Mouse (Mus musculus) adrenal gland, postnatal 10 days (tissue): ENCODE measurements around the gene Ust. TPM values are rescaled to one million over a fixed set of nuclear protein-coding genes. Genes with fewer than 3 reads are reported as not detected.
A peak's percentile ranks its signal among the peaks of the same experiment; 100 is the strongest.

Source experiments
- DNase-seq: peaks from one replicate; pipeline ENCODE4 v3.0.0; 2021; ENCODE audit warnings: mixed read lengths
- total RNA-seq, 2 experiments: library from RNA; stranded (reverse); gene quantifications; 2 replicates each; pipeline ENCODE4 v1.2.3; 2021

Gene Ust
- total RNA-seq, 2 experiments from 2014 or later = 5.3 to 6.2 TPM

DNA sequence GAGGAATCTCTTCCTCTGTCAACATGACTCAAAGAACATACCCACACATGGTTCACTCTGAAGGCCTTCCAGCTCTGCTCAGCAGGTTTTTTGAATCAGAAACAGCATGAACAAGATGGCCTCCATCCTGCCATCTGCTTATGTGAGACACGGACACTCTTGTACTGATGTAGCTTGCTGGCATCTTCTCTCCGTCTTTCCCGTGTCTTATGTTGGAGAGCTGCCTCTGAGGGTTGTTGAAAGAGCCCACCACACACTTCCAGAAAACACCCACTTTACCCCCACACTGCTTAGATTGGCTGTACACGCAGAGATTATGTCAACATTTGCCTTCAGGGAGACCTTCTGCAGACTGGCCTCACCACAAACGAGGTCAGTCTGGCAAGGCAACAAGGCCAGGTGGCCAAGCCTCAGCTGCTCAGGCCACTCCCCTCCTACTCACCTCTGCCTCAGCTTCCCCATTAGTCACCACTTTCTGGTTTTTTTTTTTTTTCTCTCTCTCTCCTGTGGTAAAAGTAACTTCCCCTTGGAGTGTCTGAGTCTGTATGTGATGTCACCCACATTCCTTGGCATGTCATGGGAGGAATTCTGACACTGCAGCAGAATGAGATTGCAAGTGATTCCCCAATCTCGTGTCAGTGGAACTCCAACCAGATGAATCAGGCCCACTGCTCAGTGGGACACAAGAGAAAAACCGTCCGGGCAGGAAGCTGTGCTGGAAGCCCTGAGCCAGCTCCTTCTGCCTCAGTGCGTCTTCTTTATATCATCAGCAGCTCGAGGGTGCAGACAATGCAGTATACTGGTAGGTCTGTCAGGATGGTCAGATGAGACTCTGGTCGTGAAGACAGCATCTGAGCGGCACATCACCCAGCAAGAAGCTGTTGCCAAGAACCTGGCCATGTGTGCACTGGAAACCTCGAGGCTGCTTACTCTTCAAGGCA, 19.4 kb downstream of the Ust start:
- no peak for DNase-seq

GRCm38 (mm10) chr10:8495543-8496141, 23.0 kb downstream of the Ust start:
- DNase-seq = no peak

DNA sequence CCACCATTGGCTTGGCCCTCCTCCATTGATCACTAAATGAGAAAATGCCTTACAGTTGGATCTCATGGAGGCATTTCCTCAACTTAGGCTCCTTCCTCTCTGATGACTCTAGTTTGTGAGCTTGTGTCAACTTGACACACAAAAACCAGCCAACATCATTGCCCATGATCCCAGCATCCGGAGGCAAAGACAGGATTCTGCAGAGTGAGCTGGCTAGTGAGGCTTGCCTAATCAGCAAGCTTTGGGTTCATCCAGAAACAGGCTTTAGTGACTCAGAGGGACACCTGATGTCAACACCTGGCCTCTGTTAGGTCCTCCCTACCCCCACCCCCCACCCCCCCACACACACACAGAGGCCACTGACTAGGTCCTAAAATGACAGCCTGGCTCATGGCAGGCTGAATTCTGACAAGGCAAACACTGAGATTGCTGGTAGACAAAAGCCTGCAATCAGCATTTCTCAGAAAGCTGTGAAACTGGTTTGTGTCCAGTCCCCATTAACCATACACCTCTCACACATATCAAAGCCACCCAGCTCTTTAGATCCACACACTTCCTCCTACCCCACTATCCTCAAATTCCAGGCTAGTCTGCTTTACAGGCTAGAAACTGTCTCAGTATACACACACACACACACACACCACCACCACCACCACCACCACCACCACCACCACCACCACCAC, 26.6 kb downstream of the Ust start:
- DNase-seq = no peak

GRCm38 (mm10) chr10:8487388-8487787, 31.2 kb downstream of the Ust start:
- DNase-seq = no peak

GRCm38 (mm10) chr10:8484487-8484886, 34.1 kb downstream of the Ust start:
- DNase-seq = no peak

DNA sequence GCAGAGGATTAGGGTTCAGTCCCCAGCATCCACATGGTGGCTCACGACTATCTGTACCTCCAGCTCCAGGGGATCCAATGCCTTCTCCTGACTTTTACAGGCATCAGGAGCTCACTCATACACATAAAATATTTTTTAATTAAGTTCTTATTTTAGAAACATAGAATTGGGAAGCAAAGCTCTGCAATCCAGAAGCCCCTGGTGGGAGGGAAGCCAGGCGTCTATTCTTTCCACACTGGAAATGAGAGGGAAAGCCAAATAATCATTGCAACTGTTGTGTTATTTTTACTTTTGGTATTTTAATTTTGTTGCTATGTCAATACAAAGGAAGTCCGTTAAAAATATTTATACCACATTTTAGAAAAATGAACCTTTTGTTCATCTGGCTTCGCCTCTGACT, 35.8 kb downstream of the Ust start:
- DNase-seq = no peak

GRCm38 (mm10) chr10:8479779-8480178, 38.8 kb downstream of the Ust start:
- no peak for DNase-seq

DNA sequence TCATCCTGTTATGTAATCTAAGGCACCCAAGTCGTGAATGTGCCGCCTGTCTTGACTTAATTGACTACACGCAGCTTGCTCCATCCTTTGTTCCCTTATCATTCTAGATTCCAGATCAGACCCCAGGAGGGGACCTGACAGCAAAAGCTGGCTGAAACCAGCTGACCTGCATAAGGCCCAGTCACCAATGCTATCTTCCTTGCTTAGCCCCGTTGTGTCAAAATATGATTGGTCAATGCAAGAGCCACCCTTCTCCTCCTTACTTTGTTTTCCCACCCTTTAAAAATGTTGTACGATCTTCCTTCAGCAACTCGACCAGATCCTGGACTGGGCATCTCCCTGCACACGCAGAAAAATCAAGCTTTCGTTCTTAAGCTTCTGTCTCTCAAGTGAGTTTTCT, 40.7 kb downstream of the Ust start:
- DNase-seq = no peak

- no peak for DNase-seq
These were observed 46.6 kb downstream of the Ust start for GRCm38 (mm10) chr10:8471995-8472394.

DNA sequence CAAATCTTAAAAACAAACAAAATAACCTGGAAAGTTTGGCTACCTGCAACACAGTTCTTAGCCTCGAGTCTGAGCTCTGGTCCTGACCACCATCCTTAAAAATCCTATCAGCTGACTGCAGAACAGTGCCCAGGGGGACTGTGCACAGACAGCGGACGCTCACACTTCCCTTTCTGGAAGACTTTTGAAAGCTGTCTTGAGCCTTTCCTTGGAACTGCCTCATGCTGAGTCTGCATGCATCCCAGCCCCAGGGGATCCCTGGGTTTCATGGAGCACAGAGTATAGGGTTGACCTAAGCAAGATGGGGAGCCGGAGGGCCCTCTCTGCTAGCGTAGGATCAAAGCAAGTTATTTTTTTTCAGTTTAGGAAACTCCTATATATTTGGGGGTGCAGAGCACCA, 47.6 kb downstream of the Ust start:
- no peak for DNase-seq

GRCm38 (mm10) chr10:8469516-8469915, 49.1 kb downstream of the Ust start:
- no peak for DNase-seq

GRCm38 (mm10) chr10:8468651-8469386, 49.8 kb downstream of the Ust start:
- no peak for DNase-seq

GRCm38 (mm10) chr10:8465918-8466317, 52.7 kb downstream of the Ust start:
- no peak for DNase-seq

DNA sequence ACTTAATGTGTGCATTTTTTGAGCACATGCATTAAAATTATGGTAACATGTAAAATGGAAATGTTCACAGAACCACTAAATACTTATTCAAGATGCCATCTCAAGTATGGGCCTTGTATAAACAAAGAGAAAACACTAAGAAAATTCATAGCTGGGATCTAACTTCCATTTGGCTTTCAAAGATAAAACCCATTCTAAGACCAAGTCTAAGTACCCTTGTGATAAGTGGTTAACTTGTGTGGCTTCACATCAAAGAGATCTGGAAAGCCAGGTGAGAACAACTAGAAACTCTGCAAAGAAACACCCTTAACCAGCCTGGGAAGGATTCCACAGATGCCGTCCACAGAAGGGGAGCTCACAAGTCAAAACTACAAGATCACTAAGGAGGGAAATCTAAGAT, 53.4 kb downstream of the Ust start:
- no peak for DNase-seq

DNA sequence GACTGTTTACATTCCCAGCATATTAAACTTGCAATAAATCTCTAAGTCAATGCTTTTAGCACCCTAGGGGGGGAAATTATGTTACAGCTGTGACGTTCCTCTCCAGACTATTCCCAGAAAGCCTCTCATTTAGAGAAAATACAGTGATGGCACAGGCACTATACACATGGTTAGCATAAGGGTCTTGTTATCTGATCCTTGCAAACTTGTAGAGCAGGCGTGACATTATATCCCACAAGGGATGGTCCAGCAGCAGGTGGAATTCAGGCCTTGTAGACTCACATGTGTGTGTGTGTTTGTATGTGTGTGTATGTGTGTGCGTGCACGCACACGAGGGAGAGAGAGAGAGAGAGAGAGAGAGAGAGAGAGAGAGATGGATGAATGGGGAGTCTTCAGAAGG, 57.3 kb downstream of the Ust start:
- DNase-seq = no peak

DNA sequence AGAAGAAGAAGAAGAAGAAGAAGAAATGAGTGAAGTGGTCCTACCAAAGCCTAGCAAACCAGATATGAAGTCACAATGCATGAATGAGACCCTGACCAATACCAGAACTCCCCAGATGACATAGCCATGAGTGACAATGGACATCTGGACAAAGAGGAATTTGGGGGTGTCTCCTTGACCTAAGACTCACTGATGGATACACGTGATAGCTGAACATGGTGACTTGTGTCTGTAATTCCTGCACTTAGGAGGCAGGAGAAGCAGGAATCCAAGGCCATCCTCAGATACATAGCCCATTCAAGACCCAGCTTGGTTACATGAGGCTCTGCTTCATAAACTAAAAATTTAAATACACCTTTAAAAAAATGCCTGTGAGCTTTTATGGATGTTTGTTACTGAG, 63.9 kb downstream of the Ust start:
- no peak for DNase-seq

DNA sequence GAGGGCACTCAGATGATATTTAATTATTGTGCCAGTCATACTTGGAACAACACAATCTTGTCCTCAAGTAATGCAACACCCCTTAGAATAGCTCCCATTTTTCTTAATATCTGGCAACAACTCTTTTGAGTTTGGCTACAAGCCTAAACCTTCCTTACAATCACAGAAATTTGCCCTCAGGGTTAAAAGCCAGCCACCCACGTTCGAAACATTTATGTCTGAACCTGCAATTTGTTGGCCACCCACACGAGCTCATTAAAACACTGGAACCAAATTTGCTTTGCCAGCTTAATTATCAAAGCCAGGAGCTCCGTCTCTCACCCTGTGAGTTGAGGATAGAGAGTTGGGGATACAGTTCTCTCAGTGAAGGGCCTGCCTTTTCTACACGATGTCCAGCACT, 70.9 kb downstream of the Ust start:
- DNase-seq = peak; percentile 16

DNA sequence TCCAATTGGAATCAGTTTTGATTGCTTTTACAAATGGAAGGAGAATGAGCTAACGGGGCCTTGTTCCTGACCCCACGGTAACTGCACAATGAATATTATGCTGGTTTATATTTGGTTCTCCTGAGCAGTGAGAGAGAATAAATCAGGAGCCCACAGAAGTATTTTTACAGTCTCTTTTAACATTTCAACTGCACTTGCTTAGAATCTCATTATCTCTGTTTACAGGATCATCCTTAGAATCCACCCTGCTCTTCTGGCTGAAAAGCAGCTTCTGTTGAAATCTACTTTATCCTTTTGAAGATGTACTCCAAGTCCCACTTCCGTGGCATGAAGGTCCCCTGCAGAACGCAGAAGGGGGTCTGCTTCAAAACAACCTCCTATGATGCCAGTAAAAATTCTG, 71.7 kb downstream of the Ust start:
- DNase-seq = no peak

DNA sequence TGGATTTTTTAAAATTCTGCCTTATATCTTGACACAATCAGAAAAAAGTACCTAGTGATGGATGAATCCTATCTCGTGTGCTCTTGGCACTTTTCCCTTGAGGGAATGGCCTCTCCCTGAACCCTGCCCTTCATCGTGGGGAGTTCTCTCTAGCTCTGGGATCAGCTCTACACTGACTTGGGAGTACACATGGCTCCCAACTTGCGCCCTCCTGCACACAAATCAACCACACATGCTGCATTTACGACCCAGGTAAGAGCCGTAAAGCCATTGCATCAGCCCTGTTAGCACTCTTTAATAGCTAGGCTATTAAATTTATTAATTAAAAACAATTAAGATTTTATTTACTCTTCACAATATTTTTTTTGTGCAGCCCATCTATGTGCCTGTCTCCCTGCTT, 74.6 kb downstream of the Ust start:
- DNase-seq = no peak

GRCm38 (mm10) chr10:8431857-8432256, 86.8 kb downstream of the Ust start:
- DNase-seq = no peak

DNA sequence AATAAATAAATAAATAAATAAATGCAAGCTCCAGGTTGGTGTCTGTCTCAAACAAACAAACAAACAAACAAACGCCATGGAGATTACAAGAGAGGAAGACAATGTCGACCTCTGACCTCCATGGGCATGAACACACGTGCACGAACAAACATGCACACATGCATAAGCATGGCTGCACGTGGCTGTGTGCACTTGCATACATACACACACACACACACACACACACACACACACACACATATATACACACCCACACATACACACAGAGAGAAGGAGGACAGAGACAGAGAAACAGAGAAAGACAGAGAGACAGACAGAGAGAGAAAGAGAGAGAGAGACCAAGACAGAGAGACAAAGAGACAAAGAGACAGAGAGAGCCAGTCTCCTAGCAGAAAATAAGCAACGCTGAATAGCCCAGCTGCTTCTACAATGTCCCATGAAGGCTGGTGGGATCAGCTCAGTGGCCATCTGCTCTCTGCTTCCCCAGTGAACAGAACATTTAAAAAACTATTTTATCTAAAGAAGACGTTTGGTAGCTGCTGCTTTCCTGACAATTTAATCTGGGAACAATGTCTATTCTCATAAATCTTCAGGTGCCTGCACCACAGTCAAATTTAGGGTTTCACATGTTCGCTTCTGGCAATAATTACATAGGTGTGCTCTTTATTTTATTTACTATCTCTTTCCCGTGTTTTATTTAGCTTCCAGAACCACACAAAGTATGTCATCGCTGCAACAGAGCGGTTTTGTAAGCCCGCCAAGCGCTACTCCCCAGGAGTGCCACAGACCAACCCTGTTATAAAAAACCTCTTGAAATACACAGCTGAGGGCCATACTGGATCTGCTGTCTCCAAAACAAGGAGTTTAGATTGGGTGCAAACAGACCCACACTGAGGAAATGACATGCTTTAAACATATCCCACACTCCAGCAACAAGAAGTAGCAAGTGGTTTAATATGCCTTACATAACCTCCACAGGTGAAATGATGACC, 89.5 kb downstream of the Ust start:
- DNase-seq = no peak
